Mouse (Mus musculus) heart, postnatal 4 days (tissue): ENCODE measurements at regions not wholly inside any gene's neighbourhood (a gene's known extent, or its start where the extent isn't known, plus 50 kb on each side); places are given as distances from the start of the nearest gene placed in this dataset.
A peak's percentile ranks its signal among the peaks of the same experiment; 100 is the strongest.

Experiments
- DNase-seq: peaks from one replicate; pipeline ENCODE4 v3.0.0; 2021

DNA sequence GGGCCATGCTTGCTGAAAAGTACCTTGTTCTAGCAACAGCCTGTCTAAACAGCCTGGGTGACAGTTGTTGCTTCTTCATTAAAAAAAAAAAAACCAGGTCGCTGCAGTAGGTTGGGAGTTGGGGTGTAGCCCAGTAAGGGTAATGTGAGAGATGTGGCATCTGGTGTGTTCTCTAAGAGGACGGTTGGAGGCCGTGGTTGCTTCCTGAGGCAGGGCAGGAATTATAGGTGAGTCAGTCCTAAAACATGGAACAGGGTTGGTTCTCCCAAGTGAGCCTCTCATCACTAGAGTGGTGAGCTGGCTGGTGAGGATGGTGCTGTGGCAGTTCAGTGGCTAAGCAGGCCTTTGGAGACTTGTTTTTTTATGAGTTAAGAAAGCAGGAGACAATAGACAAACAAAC lies 283.3 kb upstream of the Prickle1 start:
- DNase-seq: no peak

DNA sequence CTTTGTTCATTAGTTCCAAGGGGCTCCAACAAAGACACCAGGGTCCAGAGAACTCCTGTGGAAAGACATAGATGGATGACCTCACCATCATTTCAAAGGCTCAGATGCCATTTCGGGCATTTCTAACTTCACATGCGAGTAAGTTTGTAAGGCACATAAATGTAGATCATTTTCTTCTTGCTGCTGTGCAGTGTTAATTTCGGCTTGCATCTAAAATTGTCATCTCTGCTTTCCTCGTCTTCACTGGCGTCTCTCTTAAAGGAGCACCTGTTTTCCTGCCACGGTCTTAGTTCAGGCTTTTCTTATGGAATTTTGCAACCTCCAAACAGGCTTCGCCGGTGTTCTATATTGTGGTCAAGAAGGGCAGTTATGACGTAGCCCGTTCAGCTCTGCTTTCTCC lies 280.6 kb upstream of the Prickle1 start:
- no peak for DNase-seq

- no peak for DNase-seq
These were observed 280.0 kb upstream of the Prickle1 start for GRCm38 (mm10) chr15:93875685-93876084.

DNA sequence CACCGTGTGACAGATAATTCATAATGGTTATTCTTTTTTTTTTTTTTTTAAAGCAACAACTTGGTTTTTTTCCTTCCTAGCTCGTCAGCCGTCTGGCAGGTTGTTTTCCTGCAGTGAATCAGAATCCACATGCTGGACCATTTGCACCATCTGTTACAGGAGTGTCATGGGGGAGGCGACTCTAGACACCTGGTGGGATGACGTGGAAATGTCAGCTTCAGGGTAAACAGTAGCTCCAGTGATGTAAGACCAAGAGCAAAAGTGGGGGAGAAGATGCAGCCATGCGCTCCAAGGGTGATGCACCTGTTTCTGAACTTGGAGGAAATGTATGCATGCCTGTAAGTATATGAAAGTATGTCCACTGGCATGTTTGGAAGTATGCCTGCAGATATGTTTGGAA lies 278.5 kb upstream of the Prickle1 start:
- no peak for DNase-seq

DNA sequence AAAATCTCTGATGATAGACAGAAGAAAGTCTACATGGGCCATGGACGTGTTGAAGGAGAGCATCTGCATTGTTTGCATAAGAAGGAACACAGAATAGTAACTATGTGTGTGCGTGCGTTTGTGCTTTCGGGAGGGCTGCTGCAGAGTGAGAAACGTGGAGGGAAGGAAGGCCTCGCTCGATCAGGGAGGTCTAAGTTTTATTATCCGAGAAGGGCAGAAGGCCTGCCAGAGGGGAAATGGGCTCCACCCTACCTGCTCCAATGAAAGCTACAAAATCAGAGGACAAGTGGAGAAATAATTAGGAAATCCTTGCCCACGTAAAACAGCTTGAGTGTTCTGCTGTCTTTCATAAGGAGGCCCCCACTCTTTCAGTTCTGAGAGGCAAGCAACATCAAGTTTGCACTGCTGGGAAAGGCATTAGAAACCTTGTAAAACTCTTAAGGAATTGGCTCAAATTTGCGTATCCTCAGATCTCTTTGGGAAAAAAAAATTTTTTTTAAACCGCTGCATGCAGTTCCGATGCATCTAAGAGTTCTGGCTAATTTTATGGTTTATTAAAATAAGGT lies 261.7 kb upstream of the Prickle1 start:
- DNase-seq: no peak

GRCm38 (mm10) chr15:93853221-93853620 lies 257.5 kb upstream of the Prickle1 start:
- no peak for DNase-seq

DNA sequence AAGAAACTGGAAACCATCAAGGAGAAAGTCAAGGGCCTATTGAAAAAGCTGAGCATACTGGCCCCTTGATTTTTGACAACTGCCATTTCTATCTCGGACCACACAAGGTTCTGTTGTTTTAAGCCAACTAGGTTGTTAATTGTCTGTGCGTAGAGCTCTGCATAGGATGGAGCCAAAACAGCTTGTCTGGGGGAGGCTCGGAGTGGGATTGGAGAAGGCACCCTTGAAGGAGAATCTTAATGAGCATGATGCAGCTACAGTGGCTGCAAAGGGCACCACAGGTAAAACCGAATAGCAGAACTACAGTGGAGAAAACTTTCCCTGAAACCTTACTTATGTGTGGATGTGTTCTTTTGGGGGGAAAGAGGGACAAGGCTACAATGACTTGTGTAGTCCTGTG lies 256.4 kb upstream of the Prickle1 start:
- no peak for DNase-seq

DNA sequence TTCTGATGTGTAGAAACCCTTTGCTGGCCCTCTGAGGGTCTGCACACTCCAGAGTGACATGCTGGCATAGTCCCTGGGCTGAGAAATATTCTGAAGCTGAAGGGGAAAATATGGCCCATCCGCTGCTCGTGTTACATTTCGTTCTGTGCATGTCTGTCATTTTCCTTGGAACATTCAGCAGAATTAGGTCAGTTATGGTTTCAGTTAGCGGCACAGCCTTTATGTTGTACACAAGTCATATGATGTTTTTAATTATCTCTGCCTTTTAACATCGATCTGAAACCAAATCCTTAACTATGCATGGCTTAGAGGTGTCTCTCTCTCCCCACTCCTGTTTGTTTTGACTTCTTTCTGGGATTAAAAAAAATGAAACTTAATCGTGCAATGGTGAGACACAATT lies 254.7 kb upstream of the Prickle1 start:
- DNase-seq: no peak

GRCm38 (mm10) chr15:93848830-93849229 lies 253.1 kb upstream of the Prickle1 start:
- no peak for DNase-seq

DNA sequence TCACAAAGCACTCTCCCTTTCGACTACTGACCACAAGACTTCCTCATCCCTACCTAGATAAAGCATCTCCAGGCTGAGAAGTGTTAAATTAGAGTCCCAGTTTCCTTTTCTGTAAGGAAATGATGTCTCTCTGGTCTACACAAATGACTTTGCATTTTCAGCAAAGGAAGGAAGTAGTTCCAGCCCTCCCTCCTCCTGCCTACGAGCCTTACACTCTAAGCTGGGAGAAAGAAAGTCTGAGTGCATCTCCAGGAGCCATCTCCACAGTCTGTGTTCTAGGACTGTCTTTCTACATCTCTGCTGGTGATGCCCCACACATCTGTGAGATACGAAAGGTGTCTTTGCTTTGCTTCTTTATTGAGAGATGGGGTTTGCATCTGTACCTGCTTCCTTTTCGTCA lies 251.1 kb upstream of the Prickle1 start:
- DNase-seq: no peak

DNA sequence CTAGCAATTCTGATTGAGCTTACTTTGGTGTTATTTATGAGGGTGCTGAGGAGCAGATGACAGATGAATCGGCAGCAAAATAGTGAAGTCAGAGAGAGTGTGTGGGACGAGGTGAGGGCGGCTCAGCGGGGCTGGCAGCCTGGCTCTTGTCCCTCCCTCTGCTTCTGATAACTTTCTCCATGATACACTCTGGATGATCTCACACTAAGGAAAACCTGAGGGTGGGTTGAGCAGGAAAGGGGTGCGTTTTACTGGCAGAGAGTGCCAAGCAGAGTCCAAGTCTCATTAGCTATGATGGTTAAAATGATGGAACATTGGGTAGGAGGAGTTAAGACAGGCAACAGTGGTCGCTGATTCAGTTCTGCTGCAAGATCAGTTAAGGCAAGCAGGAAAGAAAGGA lies 250.1 kb upstream of the Prickle1 start:
- DNase-seq: no peak

DNA sequence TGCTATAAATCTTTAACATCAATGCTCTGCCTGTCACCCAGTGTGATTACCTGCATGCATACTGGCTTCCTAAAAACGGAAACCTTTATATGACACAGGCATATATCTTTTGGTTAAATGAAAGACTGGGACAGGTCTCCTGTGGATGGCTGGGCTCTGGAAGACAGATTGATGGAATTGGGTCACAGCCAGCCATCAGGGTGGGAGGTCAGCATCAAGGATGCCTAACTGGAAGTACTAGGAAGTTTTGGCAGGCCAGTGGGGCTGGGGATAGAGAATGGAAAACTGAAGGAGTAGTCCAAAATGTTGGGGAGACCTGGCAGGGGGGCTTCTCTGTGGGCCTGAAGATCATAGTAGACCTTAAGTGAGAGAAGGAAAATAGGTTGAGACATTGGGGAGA lies 237.3 kb upstream of the Prickle1 start:
- DNase-seq: no peak

DNA sequence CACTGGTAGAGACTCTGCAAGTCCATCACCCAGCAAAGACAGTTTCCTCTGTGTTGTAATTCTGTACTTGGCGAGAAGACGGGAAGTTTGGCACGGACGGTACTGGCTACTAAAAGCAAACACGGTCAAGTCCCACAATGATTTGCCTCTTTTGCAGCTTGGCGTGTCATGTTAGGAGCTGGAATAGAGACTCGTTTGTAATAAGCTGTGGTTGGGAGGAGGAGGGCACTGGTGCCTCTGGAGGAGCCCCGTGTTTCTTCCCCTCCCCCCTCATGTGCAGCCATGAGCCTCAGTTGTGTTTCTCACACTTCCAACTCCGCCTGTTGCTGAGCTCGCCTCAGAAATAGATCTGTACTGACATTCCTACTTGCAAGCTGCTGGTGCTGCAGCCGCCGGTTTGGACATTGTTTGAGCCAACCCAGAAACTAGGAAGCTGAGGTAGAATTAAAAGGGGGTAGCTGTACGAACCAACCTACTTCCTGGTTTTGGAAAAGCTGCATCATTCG lies 236.8 kb upstream of the Prickle1 start:
- peak; percentile 26 for DNase-seq

- no peak for DNase-seq
These were observed 235.5 kb upstream of the Prickle1 start for GRCm38 (mm10) chr15:93831148-93831547.

DNA sequence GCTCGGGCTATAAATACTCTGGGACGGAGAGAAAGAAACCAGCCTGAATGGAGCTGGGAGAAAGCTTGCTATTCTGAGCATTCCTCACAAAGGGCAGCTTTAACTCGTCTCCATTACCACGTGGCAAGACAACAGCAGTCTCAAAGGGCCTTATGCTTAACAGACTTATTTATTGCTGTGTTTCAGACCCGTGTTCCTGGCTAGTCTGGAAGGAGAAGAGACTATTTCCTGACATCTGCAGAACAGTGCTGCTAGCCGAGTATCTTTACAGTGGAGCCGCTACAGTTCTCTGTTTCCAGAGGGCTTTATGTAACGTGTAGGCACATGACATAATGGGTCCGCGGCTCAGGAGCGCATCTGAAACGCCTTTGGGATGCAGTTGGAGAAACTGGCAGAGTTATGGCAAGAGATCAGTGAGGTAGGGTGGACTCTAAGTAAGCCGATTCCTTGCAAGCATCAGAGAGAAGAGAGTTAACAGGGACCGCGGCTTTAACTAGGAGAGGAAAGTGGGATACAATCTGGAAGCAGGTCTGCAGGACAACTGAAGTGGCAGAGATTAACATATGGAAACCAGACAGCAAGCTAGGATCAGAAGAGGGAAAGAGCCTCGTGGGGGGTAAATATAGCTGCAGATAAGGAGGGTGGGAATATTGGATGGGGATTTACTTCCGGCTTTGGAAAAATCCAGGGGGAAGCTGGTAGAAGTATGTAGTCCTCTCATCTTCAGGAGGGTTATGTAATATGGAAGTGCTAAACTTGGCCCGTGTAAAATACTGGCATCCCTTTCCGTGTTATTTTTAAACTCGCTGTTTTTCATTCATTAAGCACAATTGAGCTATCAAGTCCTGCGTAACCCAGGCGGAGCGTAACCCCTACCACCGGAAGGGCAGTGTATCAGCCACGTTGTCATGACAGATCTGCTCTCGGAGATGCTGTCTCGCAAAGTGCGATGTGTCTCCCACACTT lies 229.3 kb upstream of the Prickle1 start:
- DNase-seq: peak; percentile 12

GRCm38 (mm10) chr15:93821236-93821635 lies 225.5 kb upstream of the Prickle1 start:
- no peak for DNase-seq

GRCm38 (mm10) chr15:93812011-93812410 lies 216.3 kb upstream of the Prickle1 start:
- no peak for DNase-seq

- no peak for DNase-seq
These were observed 212.3 kb upstream of the Prickle1 start for GRCm38 (mm10) chr15:93807993-93808392.

DNA sequence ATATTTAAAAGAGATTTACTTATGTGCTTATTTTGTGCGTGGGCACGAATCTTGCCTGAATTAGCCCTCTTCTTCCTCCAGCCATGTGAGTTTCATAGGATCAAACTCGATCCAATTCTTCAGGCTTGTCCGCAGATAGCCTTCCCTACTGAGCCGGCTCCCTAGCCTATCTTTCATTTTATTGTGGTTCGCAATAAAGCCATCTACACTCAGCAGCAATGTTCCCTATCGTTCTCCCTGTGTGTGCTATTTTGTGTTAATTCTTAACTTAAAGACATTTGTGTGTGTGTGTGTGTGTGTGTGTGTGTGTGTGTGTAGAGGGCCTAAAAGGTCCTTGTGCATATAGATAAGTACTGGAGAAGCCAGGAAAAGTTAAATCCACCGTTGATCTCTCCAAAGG lies 211.8 kb upstream of the Prickle1 start:
- DNase-seq: no peak

GRCm38 (mm10) chr15:93804703-93805102 lies 209.0 kb upstream of the Prickle1 start:
- no peak for DNase-seq

- no peak for DNase-seq
These were observed 194.8 kb upstream of the Prickle1 start for GRCm38 (mm10) chr15:93790531-93790930.

DNA sequence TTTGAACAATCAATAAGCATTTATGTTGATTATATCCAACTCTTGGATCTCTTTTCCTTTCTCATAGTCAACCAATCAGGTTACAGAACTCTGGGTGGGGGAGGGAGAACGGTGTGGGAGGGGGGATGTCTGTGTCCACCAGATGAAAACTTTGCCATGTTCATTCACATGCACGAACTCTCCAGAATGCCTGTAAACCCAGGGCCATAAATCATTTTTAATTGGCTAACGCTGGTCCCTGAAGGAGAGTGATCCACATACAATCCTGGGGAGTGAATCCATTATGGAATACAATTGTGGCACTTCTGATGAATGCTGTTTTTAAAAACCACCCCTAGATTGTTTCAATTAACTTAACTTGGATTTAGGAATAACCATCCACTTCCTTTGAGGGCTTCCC lies 194.1 kb upstream of the Prickle1 start:
- no peak for DNase-seq

- no peak for DNase-seq
These were observed 191.7 kb upstream of the Prickle1 start for GRCm38 (mm10) chr15:93787361-93787760.

DNA sequence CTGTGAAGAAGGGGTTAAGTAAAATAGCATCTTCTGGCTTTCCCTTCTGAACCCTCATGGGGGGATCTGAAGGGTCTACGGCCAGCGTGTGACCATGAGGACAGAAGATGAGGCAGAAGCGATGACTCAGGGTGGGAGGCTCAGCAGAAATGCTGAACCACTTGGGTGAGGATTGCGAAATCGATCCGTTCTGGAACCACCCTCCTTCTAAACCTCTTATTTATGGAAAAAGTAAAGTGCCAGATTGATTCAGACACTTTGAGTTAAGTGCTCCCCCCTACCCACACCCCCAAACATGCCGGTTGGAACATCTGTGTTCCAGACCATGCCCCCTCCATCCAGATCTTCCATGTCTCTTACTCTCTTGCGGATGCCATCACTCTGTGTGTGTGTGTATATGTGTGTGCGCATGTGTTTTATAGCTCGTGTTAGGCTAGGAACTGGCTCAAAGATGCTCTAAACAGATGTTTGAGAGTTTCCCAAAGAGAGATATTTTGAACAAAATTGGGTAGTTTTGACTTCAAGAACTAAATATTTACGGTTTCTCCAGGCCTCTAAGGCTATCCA lies 190.2 kb upstream of the Prickle1 start:
- no peak for DNase-seq
